Mouse (Mus musculus): Measurements from ENCODE around the gene Abraxas2.

DNA sequence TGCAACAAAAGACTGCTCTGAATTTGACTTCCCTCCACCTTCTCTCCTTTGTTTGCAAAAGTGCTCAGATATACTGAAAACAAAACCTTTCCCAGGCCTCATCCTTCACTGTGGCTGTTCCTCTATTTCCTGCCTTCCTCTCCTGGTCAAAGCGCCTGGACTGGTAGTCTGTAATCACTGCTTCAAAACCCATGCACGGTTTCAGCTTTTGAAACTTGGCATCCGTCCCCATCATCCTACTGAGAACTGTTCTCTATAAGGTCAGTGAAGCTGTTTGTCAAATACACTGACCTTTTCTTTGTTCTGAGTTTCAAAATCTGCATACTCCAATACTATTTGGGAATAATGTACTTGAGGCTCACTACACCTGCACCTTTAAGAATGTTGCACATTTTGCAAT, 68.2 kb downstream of the Abraxas2 start:
- no peak for TF ChIP-seq POLR2A (IDR thresholded peaks at IDR 0.05; ENCODE audit: borderline replicate concordance, extremely low read depth, insufficient read depth, insufficient read length, poor library complexity, severe bottlenecking)
- no peak for TF ChIP-seq CTCF (IDR thresholded peaks at IDR 0.05; ENCODE audit: borderline replicate concordance, extremely low read depth, insufficient read depth, insufficient read length)
